Mouse (Mus musculus) stomach, postnatal 0 days (tissue): ENCODE results near the gene Cacna1b.

Experiments used
- CTCF ChIP-seq: IDR thresholded peaks from 2 replicates; pipeline ENCODE4 v1.5.1; 2016; ENCODE audit warnings: antibody characterized with exemption, low read depth, mild to moderate bottlenecking, moderate library complexity
- EP300 ChIP-seq: optimal IDR thresholded peaks from 2 replicates; pipeline ENCODE3; 2016; ENCODE audit warnings: antibody characterized with exemption

DNA sequence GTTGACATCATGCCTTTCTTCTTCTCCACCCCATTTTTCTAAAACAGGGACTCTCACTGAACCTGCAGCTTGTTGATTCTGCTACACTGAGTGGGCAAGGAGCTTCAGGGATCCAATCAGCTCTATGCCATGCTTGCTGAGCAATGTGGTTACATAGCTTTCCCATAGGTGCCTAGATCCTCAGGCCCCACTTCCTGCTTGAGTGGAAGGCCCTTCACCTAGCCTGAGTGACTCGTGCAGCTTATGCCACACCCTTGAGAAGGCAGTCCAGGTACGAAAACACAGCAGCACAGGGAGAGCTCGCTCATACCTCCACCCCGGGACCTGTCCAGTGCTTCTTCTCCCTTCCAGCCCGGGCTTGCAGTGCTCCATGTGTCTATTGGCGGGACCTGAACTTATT is 129.3 kb downstream of the Cacna1b start:
- TF ChIP-seq CTCF (no peak), EP300 (no peak)
